Mouse (Mus musculus) CH12.LX (cell line): Measurements from ENCODE around the gene Slc39a5.

Experiments
- GABPA ChIP-seq: IDR thresholded peaks from 2 replicates; pipeline ENCODE4 v1.6.1; 2012; ENCODE audit warnings: low read depth, low read length, improper control_type of control experiment, inconsistent platforms; ENCODE audit not compliant: insufficient replicate concordance
- ZMIZ1 ChIP-seq: IDR thresholded peaks from 2 replicates; pipeline ENCODE4 v1.6.1; 2012; ENCODE audit warnings: low read depth, mild to moderate bottlenecking, inconsistent platforms, low read length, improper control_type of control experiment

DNA sequence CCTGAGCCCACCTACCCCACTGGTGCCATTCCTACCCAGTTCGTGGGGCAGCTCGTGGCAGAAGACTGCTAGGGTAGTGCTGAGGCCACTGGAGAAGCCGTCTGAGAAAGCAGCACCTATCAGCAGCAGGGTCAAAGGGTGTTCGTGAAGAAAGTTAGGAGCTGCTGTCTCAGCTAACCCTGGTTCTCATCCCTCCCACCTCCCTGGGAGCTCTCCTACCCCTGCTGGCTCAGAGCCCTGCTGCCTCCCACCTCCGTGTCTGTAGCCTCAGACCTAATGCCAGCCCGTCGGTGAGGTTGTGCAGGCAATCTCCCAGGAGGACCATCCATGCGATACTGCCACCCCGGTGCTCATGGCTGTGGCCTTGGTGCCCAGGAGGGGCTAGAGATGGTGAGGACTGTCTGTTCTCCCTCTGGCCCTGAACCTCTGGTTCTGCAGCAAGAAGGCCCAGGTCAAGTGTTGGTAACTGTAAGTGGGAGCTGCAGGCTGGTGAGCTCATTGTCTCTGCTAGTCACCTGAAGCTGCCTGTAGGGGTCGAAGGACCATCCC lies 4.2 kb downstream of the Slc39a5 start:
- no peak for TF ChIP-seq ZMIZ1
- TF ChIP-seq GABPA = no peak
